Mouse (Mus musculus): ENCODE results near the gene 1700018F24Rik. TPM values are rescaled to one million over a fixed set of nuclear protein-coding genes. Genes with fewer than 3 reads are reported as not detected.
A peak's percentile ranks its signal among the peaks of the same experiment; 100 is the strongest.
"Not testable (repeated sequence)": the region's sequence is repeated elsewhere in the genome, so short reads cannot be mapped to it uniquely, and the experiment has no call there.

Gene 1700018F24Rik
- polyA plus RNA-seq, 1 experiment, result not detected

GRCm38 (mm10) chr5:145068863-145069262 is 26.1 kb downstream of the 1700018F24Rik start:
- no peak for TF ChIP-seq POLR2A (IDR thresholded peaks at IDR 0.05; ENCODE audit: low read depth, low read length)
- TF ChIP-seq CTCF (conservative IDR thresholded peaks at IDR 0.05; ENCODE audit: insufficient read depth, insufficient read length, low read depth, low read length), result no peak

DNA sequence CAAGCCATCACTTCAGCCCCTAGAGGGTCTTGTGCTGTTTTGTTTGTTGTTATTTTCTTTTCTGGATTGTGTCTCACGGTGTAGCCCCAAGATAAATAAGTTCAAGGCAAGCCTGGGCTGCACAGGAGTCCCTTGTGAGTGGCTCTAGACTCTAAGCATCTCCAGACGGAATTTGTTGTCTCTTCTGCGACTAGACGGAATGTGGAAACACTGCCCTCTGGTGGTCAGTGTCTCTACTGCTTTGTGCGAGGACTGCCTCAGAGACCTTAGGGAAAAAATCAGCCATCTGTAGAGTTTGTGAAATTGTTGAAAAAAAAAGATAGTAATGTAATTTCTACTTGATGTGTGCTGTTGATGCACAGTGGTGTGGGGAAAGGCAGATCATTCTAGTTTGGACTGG is 26.9 kb downstream of the 1700018F24Rik start:
- DNase-seq, result peak; percentile 61
- no peaks in the 10 kb centered on the region for H3K4me1 ChIP-seq (ENCODE audit: control insufficient read depth, insufficient read depth, low read length)

More at GRCm38 (mm10) chr5:145068863-145069262, 26.1 kb downstream of the 1700018F24Rik start:
- 41% methylated on average over 3 of the region's 3 CpGs for WGBS
- Histone ChIP-seq H3K27me3 (replicated peaks; ENCODE audit: control insufficient read depth, insufficient read depth, low read length) (no peaks in the 10 kb centered on the region), H3K36me3 (ENCODE audit: control insufficient read depth, insufficient read depth, low read length) (no peaks in the 10 kb centered on the region), H3K4me3 (ENCODE audit: insufficient read depth, low read depth, low read length) (no peak overlapping the region), H3K27ac (ENCODE audit: insufficient read depth, low read depth, low read length) (no peak overlapping the region), H3K4me1 (ENCODE audit: control insufficient read depth, insufficient read depth, low read length) (no peaks in the 10 kb centered on the region)
- no peak for DNase-seq

DNA sequence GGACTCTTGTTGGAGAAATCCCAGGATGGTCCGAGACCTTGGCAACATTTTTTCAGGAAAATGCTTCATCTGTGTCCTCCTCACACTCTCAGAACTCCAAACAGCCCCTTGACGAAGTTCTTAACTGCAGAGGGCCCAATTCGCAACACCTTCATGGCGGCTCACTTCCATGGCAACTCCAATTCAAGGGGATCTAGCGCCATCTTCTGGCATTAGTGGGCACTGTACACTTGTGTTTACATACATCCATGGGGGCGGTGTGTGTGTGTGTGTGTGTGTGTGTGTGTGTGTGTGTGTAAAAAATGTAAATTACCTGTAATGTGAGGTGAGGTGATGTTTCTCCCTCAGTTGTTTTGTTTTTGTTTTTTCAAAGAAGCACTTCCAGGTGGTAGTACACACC is 28.6 kb downstream of the 1700018F24Rik start:
- DNase-seq, result no peak

More for the DNA sequence above, 26.9 kb downstream of the 1700018F24Rik start:
- Histone ChIP-seq H3K27ac (ENCODE audit: insufficient read depth, low read depth, low read length) (no peak overlapping the region), H3K27me3 (replicated peaks; ENCODE audit: control insufficient read depth, insufficient read depth, low read length) (no peaks in the 10 kb centered on the region), H3K4me3 (ENCODE audit: insufficient read depth, low read depth, low read length) (no peak overlapping the region), H3K36me3 (ENCODE audit: control insufficient read depth, insufficient read depth, low read length) (no peaks in the 10 kb centered on the region)
- peak; percentile 84 for TF ChIP-seq CTCF (conservative IDR thresholded peaks at IDR 0.05; ENCODE audit: insufficient read depth, insufficient read length, low read depth, low read length)
- TF ChIP-seq POLR2A (IDR thresholded peaks at IDR 0.05; ENCODE audit: low read depth, low read length), result no peak
- 2% methylated on average over 5 of the region's 5 CpGs for WGBS

DNA sequence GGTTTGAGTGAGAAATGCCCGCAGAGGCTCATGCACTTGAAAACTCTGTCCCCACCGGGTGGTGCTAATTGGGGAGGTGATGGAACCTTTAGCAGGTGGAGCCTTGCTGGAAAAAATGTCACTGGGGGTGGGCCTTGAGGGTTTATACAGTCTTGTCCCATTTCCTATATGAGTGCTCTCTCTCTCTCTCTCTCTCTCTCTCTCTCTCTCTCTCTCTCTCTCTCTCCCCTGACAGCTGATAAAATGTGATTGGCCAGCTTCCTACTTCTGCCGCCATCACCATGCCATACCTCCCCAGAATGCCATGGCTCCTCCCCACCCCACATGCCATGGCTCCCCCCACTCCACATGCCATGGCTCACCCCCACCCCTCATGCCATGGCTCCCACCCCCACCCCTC is 32.3 kb downstream of the 1700018F24Rik start:
- H3K36me3 ChIP-seq (ENCODE audit: control insufficient read depth, insufficient read depth, low read length), result no peaks in the 10 kb centered on the region
- H3K4me1 ChIP-seq (ENCODE audit: control insufficient read depth, insufficient read depth, low read length), result no peaks in the 10 kb centered on the region
- H3K4me3 ChIP-seq (ENCODE audit: insufficient read depth, low read depth, low read length), result no peak overlapping the region
- H3K27ac ChIP-seq (ENCODE audit: insufficient read depth, low read depth, low read length), result no peak overlapping the region
- WGBS, result 42% methylated on average over 3 of the region's 3 CpGs
- TF ChIP-seq POLR2A (IDR thresholded peaks at IDR 0.05; ENCODE audit: low read depth, low read length) (no peak), CTCF (conservative IDR thresholded peaks at IDR 0.05; ENCODE audit: insufficient read depth, insufficient read length, low read depth, low read length) (no peak)
- no peaks in the 10 kb centered on the region for H3K27me3 ChIP-seq (replicated peaks; ENCODE audit: control insufficient read depth, insufficient read depth, low read length)
- DNase-seq, result no peak

More for the DNA sequence above, 28.6 kb downstream of the 1700018F24Rik start:
- Histone ChIP-seq H3K27me3 (replicated peaks; ENCODE audit: control insufficient read depth, insufficient read depth, low read length) (no peaks in the 10 kb centered on the region), H3K27ac (ENCODE audit: insufficient read depth, low read depth, low read length) (no peak overlapping the region), H3K36me3 (ENCODE audit: control insufficient read depth, insufficient read depth, low read length) (no peaks in the 10 kb centered on the region), H3K4me1 (ENCODE audit: control insufficient read depth, insufficient read depth, low read length) (no peaks in the 10 kb centered on the region), H3K4me3 (ENCODE audit: insufficient read depth, low read depth, low read length) (no peak overlapping the region)
- 57% methylated on average over 6 of the region's 6 CpGs for WGBS
- TF ChIP-seq POLR2A (IDR thresholded peaks at IDR 0.05; ENCODE audit: low read depth, low read length) (no peak), CTCF (conservative IDR thresholded peaks at IDR 0.05; ENCODE audit: insufficient read depth, insufficient read length, low read depth, low read length) (peak; percentile 27; the same call in 1 of the 2 replicates)

DNA sequence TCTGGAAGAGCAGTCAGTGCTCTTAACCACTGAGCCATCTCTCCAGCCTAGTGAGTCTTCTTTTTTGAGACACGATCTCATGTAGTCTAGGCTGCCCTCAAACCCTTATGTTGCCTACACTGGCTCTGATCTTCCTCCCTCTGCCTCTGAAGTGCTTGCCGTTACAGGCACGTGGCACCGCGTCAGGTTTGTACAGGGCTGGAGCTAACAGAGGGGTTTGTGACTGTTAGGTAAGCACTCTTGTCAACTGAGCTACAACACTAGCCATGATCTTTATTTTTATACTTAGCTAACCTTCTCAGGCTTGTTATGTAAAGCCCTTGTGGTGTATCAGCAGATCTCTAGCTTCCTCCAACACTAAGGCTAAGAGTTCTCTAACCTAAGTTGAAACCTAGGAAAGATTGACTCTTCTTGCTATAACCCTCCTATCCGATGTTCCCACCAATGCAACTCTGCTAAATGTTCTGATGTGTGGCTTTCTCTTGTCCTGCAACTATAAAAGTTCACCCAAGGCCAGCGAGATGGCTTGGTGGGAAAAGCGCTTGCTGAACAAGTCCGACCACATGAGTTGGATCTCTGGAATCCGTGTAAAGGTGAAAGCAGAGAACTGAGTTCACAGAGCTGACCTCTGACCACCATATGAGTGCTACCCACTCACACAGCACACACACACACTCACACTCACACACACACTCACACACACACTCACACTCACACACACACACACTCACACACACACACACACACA is 39.2 kb downstream of the 1700018F24Rik start:
- Histone ChIP-seq H3K4me3 (ENCODE audit: insufficient read depth, low read depth, low read length) (no peak overlapping the region), H3K36me3 (ENCODE audit: control insufficient read depth, insufficient read depth, low read length) (no peaks in the 10 kb centered on the region), H3K4me1 (ENCODE audit: control insufficient read depth, insufficient read depth, low read length) (peaks cover 6% of the 10 kb centered on the region; the same call in 1 of the 2 replicates), H3K27me3 (replicated peaks; ENCODE audit: control insufficient read depth, insufficient read depth, low read length) (no peaks in the 10 kb centered on the region), H3K27ac (ENCODE audit: insufficient read depth, low read depth, low read length) (no peak overlapping the region)
- DNase-seq, result no peak
- TF ChIP-seq CTCF (conservative IDR thresholded peaks at IDR 0.05; ENCODE audit: insufficient read depth, insufficient read length, low read depth, low read length), result no peak
- no peak for TF ChIP-seq POLR2A (IDR thresholded peaks at IDR 0.05; ENCODE audit: low read depth, low read length)
- 83% methylated on average over 10 of the region's 10 CpGs for WGBS

DNA sequence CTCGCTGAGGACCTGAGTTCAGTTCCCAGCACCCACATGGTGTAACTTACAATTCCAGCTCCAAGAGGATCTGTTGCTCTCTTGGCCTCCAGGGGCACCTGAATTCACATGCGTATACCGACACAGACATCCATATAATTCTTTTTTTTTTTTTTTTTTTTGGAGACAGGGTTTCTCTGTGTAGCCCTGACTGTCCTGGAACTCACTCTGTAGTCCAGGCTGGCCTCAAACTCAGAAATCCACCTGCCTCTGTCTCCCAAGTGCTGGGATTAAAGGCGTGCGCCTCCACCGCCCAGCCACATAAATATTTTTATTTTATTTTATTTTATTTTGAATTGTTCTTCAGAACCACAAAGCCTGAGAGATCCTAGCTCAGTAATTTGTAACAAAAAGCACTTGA is 40.4 kb downstream of the 1700018F24Rik start:
- H3K27me3 ChIP-seq (replicated peaks; ENCODE audit: control insufficient read depth, insufficient read depth, low read length); H3K4me1 ChIP-seq (ENCODE audit: control insufficient read depth, insufficient read depth, low read length); DNase-seq; H3K27ac ChIP-seq (ENCODE audit: insufficient read depth, low read depth, low read length); H3K36me3 ChIP-seq (ENCODE audit: control insufficient read depth, insufficient read depth, low read length): not testable (repeated sequence)
- WGBS, result 44% methylated on average over 6 of the region's 6 CpGs
- H3K4me3 ChIP-seq (ENCODE audit: insufficient read depth, low read depth, low read length), result peak overlapping the region; percentile 26; the same call in 1 of the 2 replicates

GRCm38 (mm10) chr5:145083632-145084451 is 41.1 kb downstream of the 1700018F24Rik start, which contains the start of the genes Arpc1a and Kpna7:
Gene Arpc1a, plus strand, starts transcription at chr5:145083830.
Gene Kpna7, minus strand, starts transcription at chr5:145084030.
- H3K27ac ChIP-seq (ENCODE audit: insufficient read depth, low read depth, low read length), result peak within 1 kb of the TSS; percentile 46
- H3K4me1 ChIP-seq (ENCODE audit: control insufficient read depth, insufficient read depth, low read length), result peaks cover 6% of the 10 kb centered on the region; the same call in 1 of the 2 replicates
- TF ChIP-seq POLR2A (IDR thresholded peaks at IDR 0.05; ENCODE audit: low read depth, low read length), result peak; percentile 67
- no peak for TF ChIP-seq CTCF (conservative IDR thresholded peaks at IDR 0.05; ENCODE audit: insufficient read depth, insufficient read length, low read depth, low read length)
- H3K36me3 ChIP-seq (ENCODE audit: control insufficient read depth, insufficient read depth, low read length), result no peaks in the 10 kb centered on the region
- under 1% methylated on average over 54 of the region's 54 CpGs for WGBS
- peak; percentile 97 for DNase-seq
- H3K4me3 ChIP-seq (ENCODE audit: insufficient read depth, low read depth, low read length), result peak within 1 kb of the TSS; percentile 81
- H3K27me3 ChIP-seq (replicated peaks; ENCODE audit: control insufficient read depth, insufficient read depth, low read length), result no peaks in the 10 kb centered on the region

Data from kidney, adult 2 months (tissue).